Mouse (Mus musculus): ENCODE results near the gene Foxr1. TPM values are rescaled to one million over a fixed set of nuclear protein-coding genes. Genes with fewer than 3 reads are reported as not detected.

Gene Foxr1
- total RNA-seq, 1 experiment from 2014 or later: not detected

- peak; percentile 83 for ATAC-seq (replicated peaks; ENCODE audit: low read depth, poor library complexity, severe bottlenecking)
These were observed 51.7 kb downstream of the Foxr1 start for GRCm38 (mm10) chr9:44389273-44389672.

GRCm38 (mm10) chr9:44387221-44387620 lies 53.7 kb downstream of the Foxr1 start:
- no peak for ATAC-seq (replicated peaks; ENCODE audit: low read depth, poor library complexity, severe bottlenecking)

GRCm38 (mm10) chr9:44384596-44384995 lies 56.3 kb downstream of the Foxr1 start:
- ATAC-seq (replicated peaks; ENCODE audit: low read depth, poor library complexity, severe bottlenecking): no peak

Other genes with a start within 250 kb of the Foxr1 start
- 27.7 and 32.7 TPM in 2 replicates for gene Cbl, start 207.1 kb downstream of the Foxr1 start, total RNA-seq (2017)
- not detected in 2 replicates for gene Ccdc153, start 200.5 kb downstream of the Foxr1 start, total RNA-seq (2017)
- 0.58 TPM in 1 of 2 replicates, not detected in the other for gene Pdzd3, start 189.7 kb downstream of the Foxr1 start, total RNA-seq (2017)
- gene Nlrx1, start 172.5 kb downstream of the Foxr1 start, total RNA-seq (2017): 1.6 and 3.4 TPM in 2 replicates
- 4.2 and 4.8 TPM in 2 replicates for gene Abcg4, start 152.5 kb downstream of the Foxr1 start, total RNA-seq (2017)
- 10.6 and 12.1 TPM in 2 replicates for gene Hinfp, start 135.5 kb downstream of the Foxr1 start, total RNA-seq (2017)
- 2.1 and 4.4 TPM in 2 replicates for gene C2cd2l, start 120.9 kb downstream of the Foxr1 start, total RNA-seq (2017)
- 10.6 and 14.2 TPM in 2 replicates for gene Dpagt1, start 115.1 kb downstream of the Foxr1 start, total RNA-seq (2017)
- gene H2afx, start 106.4 kb downstream of the Foxr1 start, total RNA-seq (2017): 286 and 311 TPM in 2 replicates
- gene Hmbs, start 96.9 kb downstream of the Foxr1 start, total RNA-seq (2017): 71.4 and 73.7 TPM in 2 replicates
- gene Vps11, start 79.5 kb downstream of the Foxr1 start, total RNA-seq (2017): 16.9 and 18.6 TPM in 2 replicates
- 90.4 and 99.1 TPM in 2 replicates for gene Hyou1, start 61.6 kb downstream of the Foxr1 start, total RNA-seq (2017)
- 15.7 and 26.1 TPM in 2 replicates for gene Slc37a4, start 44.3 kb downstream of the Foxr1 start, total RNA-seq (2017)
- 2,354 and 2,766 TPM in 2 replicates for gene Rps25, start 34.0 kb downstream of the Foxr1 start, total RNA-seq (2017)
- gene Trappc4, start 33.5 kb downstream of the Foxr1 start, total RNA-seq (2017): 29.5 and 39.8 TPM in 2 replicates
- 18.8 and 35.2 TPM in 2 replicates for gene Ccdc84, start 22.6 kb downstream of the Foxr1 start, total RNA-seq (2017)
- not detected in 2 replicates for gene Upk2, start 13.8 kb upstream of the Foxr1 start, total RNA-seq (2017)
- gene Bcl9l, start 41.7 kb upstream of the Foxr1 start, total RNA-seq (2017): 3.1 and 5.7 TPM in 2 replicates
- not detected in 2 replicates for gene Cxcr5, start 120.7 kb upstream of the Foxr1 start, total RNA-seq (2017)
- gene Ddx6, start 163.8 kb upstream of the Foxr1 start, total RNA-seq (2017): 101 and 143 TPM in 2 replicates
- not detected in 2 replicates for gene Treh, start 232.1 kb upstream of the Foxr1 start, total RNA-seq (2017)

All from common myeloid progenitor, adult 5-6 weeks (primary cell).